Comparison of ENCODE assay signal across 7 mouse cellular contexts in the genomic region with DNA sequence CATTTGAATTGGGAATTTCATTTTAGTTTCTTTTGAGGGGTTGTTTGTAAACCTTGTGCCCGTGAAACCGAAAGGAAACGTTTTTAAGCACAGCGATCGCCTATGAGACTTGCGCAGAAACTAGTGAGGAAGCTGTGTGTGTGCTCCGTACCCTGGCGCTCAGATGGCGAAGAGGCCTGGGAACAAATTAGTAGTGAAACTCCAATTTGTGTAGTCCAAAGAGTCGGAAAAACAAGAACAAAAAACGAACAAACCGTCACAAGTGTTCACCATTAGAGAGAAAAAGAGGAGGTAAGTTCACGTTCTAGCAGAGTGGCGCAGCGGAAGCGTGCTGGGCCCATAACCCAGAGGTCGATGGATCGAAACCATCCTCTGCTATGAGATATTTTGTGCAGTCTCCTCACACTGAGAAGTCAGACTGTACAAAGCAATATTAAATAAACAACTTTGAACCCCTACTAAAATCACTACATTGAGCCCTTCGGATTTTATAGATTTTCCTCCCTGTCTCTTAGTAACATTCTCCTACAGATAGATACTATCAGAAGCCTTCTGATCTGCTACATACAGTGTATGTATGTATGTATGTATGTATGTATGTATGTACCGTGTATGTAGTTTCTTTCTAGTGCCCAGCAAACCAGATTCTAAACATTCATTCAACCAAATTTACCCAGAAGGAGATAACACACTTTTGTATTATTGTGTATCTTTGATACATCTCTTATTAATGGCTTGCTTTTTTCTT. TPM values are rescaled to one million over a fixed set of nuclear protein-coding genes. Genes with fewer than 3 reads are reported as not detected.
DNase-seq lines count a peak whose midpoint lies in the region; ATAC-seq lines count a peak whose summit lies in the region.

No protein-coding gene starts in this region.

- intact Hi-C loops in left cerebral cortex, postnatal 10 days (cut with DNase I), result loop anchor here (1.0 kb wide), 1 partner anchor 53 kb away; no protein-coding TSS in a partner anchor

- H3K4me1 ChIP-seq in intestine, embryonic 14.5 days (replicated peaks; ENCODE audit: control insufficient read depth, insufficient read depth, low read length), result no peaks in the 10 kb centered on the region

- peak overlapping the region; percentile 71 for H3K9ac ChIP-seq in intestine, embryonic 14.5 days (ENCODE audit: low read length)

- H3K36me3 ChIP-seq in intestine, embryonic 14.5 days (ENCODE audit: control insufficient read depth, insufficient read depth, low read length), result no peaks in the 10 kb centered on the region

- peak; percentile 80 for DNase-seq in adrenal gland, adult 2 months
- peak; percentile 82 for DNase-seq in embryo, embryonic 11 days
- peak; percentile 54 for DNase-seq in gastrocnemius, postnatal 25 days
- peak; percentile 97 for DNase-seq in intestine, embryonic 14.5 days (ENCODE audit: low spot score)
- peak; percentile 41 to 50 for DNase-seq in left cerebral cortex, postnatal 10 days (ENCODE audit: extremely low spot score in 1 of 2, low spot score in 2 of 2)
- peak; percentile 39 for DNase-seq in right cerebral cortex, postnatal 25 days

- H3K4me3 ChIP-seq in intestine, embryonic 14.5 days (ENCODE audit: low read depth, low read length), result peak overlapping the region; percentile 62

- 4% methylated on average over 20 of the region's 20 CpGs for WGBS in intestine, embryonic 14.5 days

- no peaks in the 10 kb centered on the region for H3K9me3 ChIP-seq in intestine, embryonic 14.5 days (ENCODE audit: control insufficient read depth, low read length)

- peak overlapping the region; percentile 88 for H3K27ac ChIP-seq in intestine, embryonic 14.5 days (ENCODE audit: low read depth)

- peak; percentile 96 for ATAC-seq in intestine, embryonic 14.5 days (replicated peaks; ENCODE audit: low FRiP score, low TSS enrichment, low read depth)
- peak; percentile 71 for ATAC-seq in megakaryocyte progenitor cell, adult 5-6 weeks (replicated peaks; ENCODE audit: poor library complexity)

- peaks cover 2% of the 10 kb centered on the region for H3K27me3 ChIP-seq in intestine, embryonic 14.5 days (replicated peaks; ENCODE audit: control insufficient read depth, insufficient read depth, low read length)

- peak overlapping the region; percentile 46 for H3K4me2 ChIP-seq in intestine, embryonic 14.5 days (ENCODE audit: low read length)

RNA-seq across cellular contexts. Expression of gene Pom121l2, which starts 6.1 kb away (rescaled TPM):
- not detected for total RNA-seq in adrenal gland, adult 2 months (2021)
- polyA plus RNA-seq in adrenal gland, adult 2 months (2012; rRNA removed), result not detected in 2 replicates
- total RNA-seq in gastrocnemius, postnatal 25 days (2021), result not detected
- polyA plus RNA-seq in intestine, embryonic 14.5 days (2014; fragmentation: Nextera tagmentation; extraction: Ambion mirVana), result not detected in 2 replicates
- total RNA-seq in left cerebral cortex, postnatal 10 days (2021), result not detected
- total RNA-seq in megakaryocyte progenitor cell, adult 5-6 weeks (2015), result 0.05 and 0.25 TPM in 2 replicates
- total RNA-seq in megakaryocyte progenitor cell, adult 5-6 weeks (2017), result 0.10 TPM in 1 of 2 replicates, not detected in the other

RNA-seq across cellular contexts. Expression of gene Zfp184, which starts 30.0 kb away (rescaled TPM):
- 1 to 10 TPM; 1.7 to 1.9 TPM for total RNA-seq in adrenal gland, adult 2 months (2021)
- polyA plus RNA-seq in adrenal gland, adult 2 months (2012; rRNA removed), result 0.26 and 0.35 TPM in 2 replicates
- total RNA-seq in gastrocnemius, postnatal 25 days (2021), result under 1 TPM; 0.26 to 0.54 TPM
- 9.8 and 13.8 TPM in 2 replicates for polyA plus RNA-seq in intestine, embryonic 14.5 days (2014; fragmentation: Nextera tagmentation; extraction: Ambion mirVana)
- total RNA-seq in left cerebral cortex, postnatal 10 days (2021), result 1 to 10 TPM; 3.9 to 5.1 TPM
- total RNA-seq in megakaryocyte progenitor cell, adult 5-6 weeks (2015), result 13.3 and 16.1 TPM in 2 replicates
- 9.2 and 15.1 TPM in 2 replicates for total RNA-seq in megakaryocyte progenitor cell, adult 5-6 weeks (2017)

RNA-seq across cellular contexts. Expression of gene Prss16, which starts 34.6 kb away (rescaled TPM):
- total RNA-seq in adrenal gland, adult 2 months (2021), result under 1 TPM in 1 of 2 experiments, not detected in 1; 0.61 TPM
- polyA plus RNA-seq in adrenal gland, adult 2 months (2012; rRNA removed), result 0.35 and 1.0 TPM in 2 replicates
- not detected for total RNA-seq in gastrocnemius, postnatal 25 days (2021)
- polyA plus RNA-seq in intestine, embryonic 14.5 days (2014; fragmentation: Nextera tagmentation; extraction: Ambion mirVana), result 0.46 and 1.1 TPM in 2 replicates
- total RNA-seq in left cerebral cortex, postnatal 10 days (2021), result under 1 TPM in 1 of 2 experiments, not detected in 1; 0.55 TPM
- 17.0 and 19.9 TPM in 2 replicates for total RNA-seq in megakaryocyte progenitor cell, adult 5-6 weeks (2015)
- 11.4 and 12.2 TPM in 2 replicates for total RNA-seq in megakaryocyte progenitor cell, adult 5-6 weeks (2017)

Comparison
In these comparisons a context has a peak if more than half of its experiments do, and no peak if none do; other contexts are left out.
1. Peak in every context shown above with its lines: DNase-seq, ATAC-seq, H3K4me3 ChIP-seq and H3K27ac ChIP-seq.
2. DNase-seq: peak in every context shown above with its lines; median percentile 97 in intestine, embryonic 14.5 days; 82 in embryo, embryonic 11 days; 80 in adrenal gland, adult 2 months; 54 in gastrocnemius, postnatal 25 days; 46 in left cerebral cortex, postnatal 10 days; 39 in right cerebral cortex, postnatal 25 days.
3. RNA of gene Prss16, which starts 34.6 kb away (total RNA-seq): 11.4 to 19.9 TPM in megakaryocyte progenitor cell, adult 5-6 weeks; 0.61 TPM in adrenal gland, adult 2 months, 0.55 TPM in left cerebral cortex, postnatal 10 days and not detected in gastrocnemius, postnatal 25 days; every median in the first group is over 4 times any median in the second.